Mouse (Mus musculus): Measurements from ENCODE around the gene Tmem210.

DNA sequence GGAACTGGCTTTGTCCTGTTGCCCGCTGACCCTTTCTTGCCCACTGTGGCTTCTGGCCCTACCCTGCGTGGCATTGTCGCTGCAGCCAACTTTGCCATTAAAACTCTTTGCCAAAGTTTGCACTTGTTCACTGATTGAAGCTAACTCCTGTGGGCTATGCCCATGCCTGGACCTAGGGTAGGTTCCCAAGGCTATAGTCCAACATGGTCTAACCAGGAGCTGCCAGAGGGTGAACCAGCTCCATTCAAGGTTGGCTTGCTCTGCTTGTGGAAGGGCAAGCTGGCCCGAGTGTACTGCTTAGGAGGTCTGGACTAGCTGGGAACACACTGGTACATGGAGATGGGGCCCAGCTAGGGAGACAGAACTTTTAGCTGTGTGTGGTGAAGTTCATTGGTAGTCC, 43.8 kb upstream of the Tmem210 start:
- TF ChIP-seq CTCF (IDR thresholded peaks at IDR 0.05; ENCODE audit: low read depth) = no peak
- TF ChIP-seq EP300 (IDR thresholded peaks at IDR 0.05; ENCODE audit: low read depth) = no peak
